Mouse (Mus musculus): ENCODE measurements at regions not wholly inside any gene's neighbourhood (a gene's known extent, or its start where the extent isn't known, plus 50 kb on each side); places are given as distances from the start of the nearest gene placed in this dataset.

DNA sequence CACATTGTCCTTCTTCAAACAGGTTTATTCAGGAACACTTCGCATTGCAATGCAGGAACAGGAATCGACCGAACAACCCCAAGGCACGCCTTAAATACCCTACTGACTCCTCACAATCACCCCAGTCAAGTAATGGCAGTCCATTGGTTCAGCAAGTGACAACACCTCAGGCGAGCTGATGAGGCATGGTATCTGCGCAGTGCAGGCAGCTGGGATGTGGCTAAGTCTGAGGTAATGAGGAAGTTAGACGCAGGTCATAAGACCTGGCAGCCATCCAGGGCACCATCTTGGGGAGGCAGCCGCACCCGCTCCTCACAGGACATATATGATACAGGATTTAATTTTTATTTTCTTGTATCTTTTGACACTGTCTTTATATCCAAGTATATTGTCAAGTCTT is 1251.6 kb downstream of the Basp1 start:
- no peak for DNase-seq (ENCODE audit: low read depth, low spot score)

DNA sequence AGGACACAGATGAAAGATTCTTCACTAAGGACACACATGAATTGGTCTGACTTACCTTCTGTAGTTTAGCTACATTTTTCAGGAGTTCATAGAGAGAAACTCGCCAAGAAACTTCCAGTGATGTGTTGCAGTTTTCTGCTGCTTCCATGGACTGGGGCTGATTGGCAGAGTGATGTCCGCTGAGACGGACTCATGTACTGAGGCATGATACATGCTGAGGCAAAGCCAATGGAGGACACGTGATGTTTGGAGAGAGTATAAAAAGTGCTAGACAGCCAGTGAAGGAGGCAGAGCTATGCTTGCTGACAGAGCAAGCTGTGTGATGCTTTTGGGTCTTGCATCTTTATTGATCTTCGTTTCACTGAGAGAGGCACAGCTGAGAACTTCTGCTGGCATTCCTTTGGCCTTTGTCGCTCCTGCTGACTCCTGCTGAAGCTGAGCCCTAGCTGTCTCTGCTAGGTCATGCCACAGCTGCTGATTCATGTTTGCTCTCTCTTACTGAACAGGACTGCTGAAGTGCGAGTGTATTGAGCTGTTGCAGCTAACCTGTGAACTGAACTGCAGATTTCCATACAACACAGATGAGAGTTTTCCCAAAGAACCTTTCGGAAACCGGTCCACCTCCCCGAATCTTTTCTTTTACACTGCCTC is 1255.7 kb downstream of the Basp1 start:
- no peak for DNase-seq (ENCODE audit: low read depth, low spot score)

DNA sequence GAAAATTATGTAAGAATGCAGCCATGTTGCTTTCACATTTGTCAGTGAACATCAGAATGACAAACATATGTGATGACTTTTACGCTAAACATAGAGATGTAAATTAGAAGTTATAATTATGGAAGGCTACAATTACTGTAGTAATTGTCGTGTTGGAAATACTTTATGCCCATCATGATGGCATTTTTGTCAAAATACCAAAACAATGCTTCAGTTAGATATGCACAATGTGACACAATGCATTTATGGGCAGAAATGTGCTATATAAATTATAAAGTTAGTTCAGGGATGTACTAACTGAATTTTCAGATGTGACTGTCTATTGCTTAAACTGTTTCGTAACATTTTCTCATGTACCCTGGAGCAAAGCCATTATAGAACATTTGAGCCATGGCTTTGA is 1259.3 kb downstream of the Basp1 start:
- DNase-seq (ENCODE audit: low read depth, low spot score) = no peak

DNA sequence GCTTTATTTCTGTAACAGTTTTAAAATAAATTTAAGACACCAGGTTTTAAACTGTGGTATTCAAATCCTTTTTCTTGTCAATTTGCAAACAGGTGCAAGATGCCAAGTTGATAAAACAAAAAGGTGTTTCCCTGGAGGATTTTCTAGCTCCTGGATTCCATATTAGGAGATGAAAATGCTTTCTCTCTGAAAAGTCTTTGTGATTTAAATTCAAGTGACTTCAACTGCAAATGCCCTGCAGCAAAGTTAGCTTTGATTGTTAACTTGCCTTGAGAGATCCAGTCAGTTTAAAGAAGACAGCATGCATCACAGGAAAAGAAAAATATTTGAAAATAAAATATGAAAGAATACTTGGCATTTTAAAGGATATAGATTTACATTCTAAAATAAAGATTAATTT is 1289.3 kb downstream of the Basp1 start:
- DNase-seq (ENCODE audit: low read depth, low spot score) = peak; percentile 4

DNA sequence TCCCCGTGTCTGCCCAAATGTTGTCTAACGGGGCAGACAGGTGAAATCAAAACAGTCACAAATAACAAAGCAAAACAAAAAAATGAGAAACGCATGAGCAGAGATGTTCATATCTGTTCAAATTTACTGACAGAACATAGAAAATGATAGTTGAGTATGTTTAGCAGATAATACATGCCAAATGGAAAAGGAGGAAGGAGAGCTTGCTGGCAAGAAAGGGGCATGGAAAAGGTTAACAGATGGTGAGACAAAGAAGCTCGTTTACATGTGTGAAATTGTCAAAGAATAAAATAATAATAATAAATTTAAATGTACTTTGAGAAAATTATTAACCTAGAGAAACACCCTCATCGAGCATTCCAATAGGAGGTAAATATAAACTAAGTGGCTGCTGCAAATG is 1327.3 kb downstream of the Basp1 start:
- DNase-seq (ENCODE audit: low read depth, low spot score) = no peak

DNA sequence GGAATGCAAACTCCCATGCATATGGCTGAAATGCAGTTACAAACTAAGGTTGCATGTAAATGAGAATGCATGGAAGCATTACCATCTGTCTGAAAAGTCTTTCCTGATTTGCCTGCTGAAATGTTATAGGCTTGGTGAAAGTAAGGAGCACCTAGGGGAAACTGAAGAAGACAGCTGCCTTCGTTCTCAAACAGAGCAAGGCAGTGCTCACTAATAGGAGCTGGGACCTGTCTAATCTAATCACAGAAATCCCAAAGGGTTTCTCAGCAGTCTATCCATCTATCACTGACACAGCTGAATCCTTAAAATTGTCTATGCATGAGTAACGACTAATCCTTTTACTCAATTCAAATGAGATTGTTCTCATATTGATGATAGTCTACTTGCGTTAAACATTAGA is 1360.4 kb downstream of the Basp1 start:
- DNase-seq (ENCODE audit: low read depth, low spot score) = no peak

DNA sequence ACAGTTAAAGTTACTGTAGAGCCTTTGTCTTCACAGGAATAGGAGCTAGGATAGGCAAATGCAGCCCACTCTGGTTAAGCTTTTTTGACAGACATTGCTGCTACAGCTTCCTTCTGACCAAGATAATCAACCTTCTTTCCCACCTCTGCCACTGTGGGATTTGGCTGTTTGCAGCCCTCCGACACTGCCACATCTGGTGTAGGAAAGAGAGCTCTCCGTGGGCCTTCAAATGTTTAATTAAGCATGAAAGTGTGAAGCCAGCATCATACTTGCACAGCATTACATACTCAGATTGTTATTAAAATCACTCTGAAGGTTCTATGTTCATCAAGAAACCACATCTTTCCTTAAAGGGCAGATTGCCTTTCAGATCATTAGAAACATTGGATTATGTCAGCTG is 1372.7 kb downstream of the Basp1 start:
- no peak for DNase-seq (ENCODE audit: low read depth, low spot score)

DNA sequence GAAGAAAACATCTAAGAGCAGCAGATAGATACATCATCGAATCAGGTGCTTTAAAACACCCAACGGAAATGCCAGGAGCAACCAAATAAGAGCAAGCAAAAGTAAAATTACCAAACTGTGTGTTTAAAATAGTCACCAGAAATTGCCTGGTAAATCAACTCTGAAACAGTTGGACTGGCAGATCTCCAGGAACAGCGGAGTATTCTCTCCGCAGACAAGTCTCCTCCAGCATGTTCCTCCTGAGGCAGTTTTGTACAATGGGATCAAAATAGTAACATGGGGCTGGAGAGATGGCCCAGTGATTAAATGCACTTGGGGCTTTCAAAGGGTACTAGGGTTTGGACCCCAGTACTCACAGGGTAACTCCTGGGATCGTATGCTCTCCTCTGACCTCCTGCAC is 1374.4 kb downstream of the Basp1 start:
- no peak for DNase-seq (ENCODE audit: low read depth, low spot score)

DNA sequence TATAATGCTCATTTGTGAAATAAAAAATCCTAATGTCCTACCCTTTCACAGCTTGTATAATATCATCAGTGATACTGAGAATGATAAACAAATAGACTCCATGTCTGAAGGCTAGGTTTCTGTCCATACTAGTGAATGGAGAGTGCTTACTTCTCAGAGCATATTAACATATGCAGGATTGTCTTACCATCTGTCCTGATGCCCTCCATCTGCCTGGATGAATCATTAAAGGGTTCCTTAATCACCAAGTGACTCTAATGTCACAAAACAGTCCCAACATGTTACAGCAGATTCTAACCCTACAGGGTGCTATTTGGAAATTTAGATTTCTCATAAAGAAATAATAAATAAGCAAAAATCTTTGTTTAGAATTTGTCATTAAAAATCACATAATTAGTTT is 1391.4 kb downstream of the Basp1 start:
- no peak for DNase-seq (ENCODE audit: low read depth, low spot score)

DNA sequence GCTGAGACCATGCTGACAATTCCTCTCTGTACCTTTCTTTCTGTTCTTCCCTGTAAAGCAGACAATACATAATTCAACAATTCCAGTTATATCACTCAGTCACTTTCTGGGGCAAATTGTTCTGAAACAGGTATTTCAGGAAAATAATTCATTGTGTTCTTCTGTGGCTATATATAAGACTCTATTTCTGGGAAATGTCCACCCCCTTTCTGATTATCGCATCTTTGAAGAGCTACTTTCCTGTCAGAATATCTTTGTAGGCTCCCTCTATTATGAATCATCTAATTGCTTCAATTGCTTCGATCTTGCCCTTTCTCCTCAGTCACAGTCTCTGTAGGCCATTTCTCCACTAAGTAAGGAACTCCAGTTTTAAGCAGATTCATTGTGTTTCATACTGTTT is 1408.9 kb downstream of the Basp1 start:
- DNase-seq (ENCODE audit: low read depth, low spot score) = no peak

DNA sequence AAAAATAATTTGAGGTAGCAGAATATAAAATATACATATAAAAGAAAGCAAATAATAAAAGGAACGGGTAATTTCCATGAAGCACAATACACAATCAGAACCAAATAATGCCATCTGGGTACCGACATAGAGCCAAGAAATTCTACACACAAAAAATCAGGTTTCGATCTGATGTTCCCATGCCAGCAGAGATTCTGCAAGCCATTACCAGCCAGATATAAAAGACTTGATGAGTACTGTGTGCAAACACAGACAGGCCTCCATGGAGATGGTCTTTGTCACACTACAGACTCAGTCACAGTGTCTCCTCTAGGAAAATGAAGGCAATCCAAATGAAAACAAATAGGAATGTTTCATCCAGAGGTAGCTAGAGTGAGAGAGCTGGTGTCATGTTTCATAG is 1430.7 kb downstream of the Cdh18 start:
- DNase-seq (ENCODE audit: low read depth, low spot score) = no peak

Data from R1 (cell line).